Mouse (Mus musculus) testis, postnatal 14 days (tissue): Measurements from ENCODE around the gene Tmem33.

Experiments used
- DNase-seq: peaks from one replicate; pipeline ENCODE4 v3.0.0; 2021; ENCODE audit warnings: low spot score

The Tmem33 gene

GRCm38 (mm10) chr5:67324032-67324431 is 63.7 kb downstream of the Tmem33 start:
- DNase-seq = no peak

GRCm38 (mm10) chr5:67340811-67341210 is 80.4 kb downstream of the Tmem33 start:
- DNase-seq = no peak
